In genomic region chr7:73747531-73747930, GRCm38 (mm10) we compare ENCODE assay signal across 21 mouse cellular contexts. TPM values are rescaled to one million over a fixed set of nuclear protein-coding genes. Genes with fewer than 3 reads are reported as not detected.
DNase-seq lines count a peak whose midpoint lies in the region; ATAC-seq lines count a peak whose summit lies in the region.
"Had no signal": no experiment of that assay in that cellular context is flagged by ENCODE, and none has a peak within 500 bp of the region (broad histone marks: within the 10 kb centered on the region; RNA-seq: fewer than 3 reads in every experiment).

No protein-coding gene starts in this region.

- intact Hi-C loops in heart, postnatal 25 days (cut with DNase I): no loop called here

- no peak for DNase-seq in heart, postnatal 25 days (ENCODE audit: low spot score)
- no peak for DNase-seq in lung, postnatal 36 days
- peak; percentile 14 for DNase-seq in lung, postnatal 10 days
- DNase-seq in Muller cell, postnatal 12 days (ENCODE audit: inconsistent ontology term): no peak
- DNase-seq in neural tube, embryonic 10.5 days (ENCODE audit: extremely low spot score, low spot score): no peak
- DNase-seq: adrenal gland, postnatal 36 days; cerebellum, adult 9-11 months; gastrocnemius, postnatal 25 days; heart, postnatal 10 days; kidney, postnatal 36 days; right cerebral cortex, postnatal 4 days had no signal

- H3K27me3 ChIP-seq in heart, embryonic 13.5 days (replicated peaks): no peaks in the 10 kb centered on the region
- H3K27me3 ChIP-seq in lung, embryonic 16.5 days (ENCODE audit: control insufficient read depth, insufficient read depth, low read depth, low read length): no peaks in the 10 kb centered on the region
- H3K27me3 ChIP-seq: midbrain, embryonic 15.5 days; Patski had no signal

- H3K9ac ChIP-seq in heart, embryonic 13.5 days: no peak overlapping the region
- 0 out of 2 replicates have a peak overlapping the region, but pooled peaks have one; percentile 35 for H3K9ac ChIP-seq in lung, embryonic 16.5 days (ENCODE audit: low read length)
- H3K9ac ChIP-seq: hindbrain, embryonic 13.5 days; limb, embryonic 13.5 days; liver, embryonic 12.5 days; midbrain, embryonic 15.5 days had no signal

- peak overlapping the region; percentile 32; the same call in 1 of the 2 replicates for H3K27ac ChIP-seq in heart, embryonic 13.5 days (replicated peaks)
- H3K27ac ChIP-seq in lung, embryonic 16.5 days (ENCODE audit: low read length): peak overlapping the region; percentile 89
- H3K27ac ChIP-seq: embryonic facial prominence, embryonic 10.5 days; hindbrain, embryonic 13.5 days; limb, embryonic 13.5 days; liver, embryonic 12.5 days; midbrain, embryonic 15.5 days had no signal

- no peak overlapping the region for H3K4me2 ChIP-seq in heart, embryonic 13.5 days
- no peak overlapping the region; the same call in 1 of the 2 replicates for H3K4me2 ChIP-seq in lung, embryonic 16.5 days (ENCODE audit: low read depth, low read length)
- H3K4me2 ChIP-seq: hindbrain, embryonic 13.5 days; limb, embryonic 13.5 days; liver, embryonic 12.5 days; midbrain, embryonic 15.5 days had no signal

- ATAC-seq in heart, embryonic 13.5 days (ENCODE audit: extremely low read depth, insufficient number of reproducible peaks, low FRiP score, low TSS enrichment): no peak
- ATAC-seq in lung, embryonic 16.5 days (ENCODE audit: low read depth): peak; percentile 74
- ATAC-seq: inflammation-experienced regulatory T-cells, adult 6 months; liver, embryonic 12.5 days; midbrain, embryonic 15.5 days; Patski had no signal

- no peak overlapping the region for H3K4me3 ChIP-seq in heart, embryonic 13.5 days
- no peak overlapping the region for H3K4me3 ChIP-seq in lung, embryonic 16.5 days (ENCODE audit: low read length)
- H3K4me3 ChIP-seq: embryonic facial prominence, embryonic 10.5 days; hindbrain, embryonic 13.5 days; limb, embryonic 13.5 days; liver, embryonic 12.5 days; midbrain, embryonic 15.5 days; myocyte had no signal

- WGBS in heart, embryonic 13.5 days: 78% methylated on average over 3 of the region's 3 CpGs
- 50% methylated on average over 3 of the region's 3 CpGs for WGBS in lung, embryonic 16.5 days

- no peaks in the 10 kb centered on the region for H3K36me3 ChIP-seq in heart, embryonic 13.5 days
- no peaks in the 10 kb centered on the region for H3K36me3 ChIP-seq in lung, embryonic 16.5 days (ENCODE audit: control insufficient read depth, insufficient read depth, low read length)
- H3K36me3 ChIP-seq: embryonic facial prominence, embryonic 10.5 days; hindbrain, embryonic 13.5 days; limb, embryonic 13.5 days; liver, embryonic 12.5 days; midbrain, embryonic 15.5 days had no signal

- no peaks in the 10 kb centered on the region for H3K9me3 ChIP-seq in heart, embryonic 13.5 days
- no peaks in the 10 kb centered on the region for H3K9me3 ChIP-seq in lung, embryonic 16.5 days (ENCODE audit: control insufficient read depth, low read length)
- H3K9me3 ChIP-seq: embryonic facial prominence, embryonic 10.5 days; hindbrain, embryonic 13.5 days; limb, embryonic 13.5 days; liver, embryonic 12.5 days; midbrain, embryonic 15.5 days had no signal

- peaks cover 42% of the 10 kb centered on the region for H3K4me1 ChIP-seq in heart, embryonic 13.5 days
- H3K4me1 ChIP-seq in lung, embryonic 16.5 days (replicated peaks; ENCODE audit: control insufficient read depth, insufficient read depth, low read length): peaks cover 7% of the 10 kb centered on the region
- H3K4me1 ChIP-seq: liver, embryonic 12.5 days; midbrain, embryonic 15.5 days had no signal

RNA-seq across cellular contexts. Expression of gene Fam174b, which starts 7.4 kb away (rescaled TPM):
- 49.8 and 50.1 TPM in 2 replicates for polyA plus RNA-seq in heart, embryonic 13.5 days (2015; fragmentation: Nextera tagmentation; extraction: Ambion mirVana)
- 100 to 1,000 TPM; 173 to 176 TPM for total RNA-seq in heart, postnatal 25 days (2021)
- polyA plus RNA-seq in lung, embryonic 16.5 days (2015; fragmentation: Nextera tagmentation; extraction: Ambion mirVana): 63.4 and 65.6 TPM in 2 replicates
- polyA plus RNA-seq: myocyte had no signal
